In the genomic region with DNA sequence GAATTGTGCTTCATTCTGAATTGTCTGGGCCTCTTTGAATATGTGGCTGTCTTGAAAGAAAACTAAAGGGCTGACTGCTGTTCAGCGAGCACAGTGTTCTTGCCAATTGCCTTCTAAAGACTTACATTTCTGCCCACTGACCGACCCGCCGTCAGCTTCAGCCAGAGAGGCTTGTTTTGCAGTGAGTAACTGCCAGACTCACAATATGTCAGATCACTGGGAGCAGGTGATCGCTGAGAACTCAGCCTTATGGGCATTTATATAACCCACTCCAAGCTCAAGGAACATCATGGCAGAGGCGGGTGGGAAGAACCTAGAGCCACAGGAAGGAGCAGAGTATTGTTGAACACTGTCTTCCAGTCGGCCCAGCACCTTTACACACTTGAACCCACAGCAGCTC, we compare ENCODE assay signal across 19 mouse cellular contexts. TPM values are rescaled to one million over a fixed set of nuclear protein-coding genes. Genes with fewer than 3 reads are reported as not detected.
A peak's percentile ranks its signal among the peaks of the same experiment; 100 is the strongest.
DNase-seq lines count a peak whose midpoint lies in the region; TF ChIP-seq lines count a peak whose summit lies in the region.
"Had no signal": no experiment of that assay in that cellular context is flagged by ENCODE, and none has a peak within 500 bp of the region (broad histone marks: within the 10 kb centered on the region; RNA-seq: fewer than 3 reads in every experiment).

No protein-coding gene starts in this region.

- no peak for TF ChIP-seq POLR2A in cortical plate, adult 2 months (IDR thresholded peaks at IDR 0.05; ENCODE audit: extremely low read depth, insufficient read depth, low read length)

- peaks cover 3% of the 10 kb centered on the region; the same call in 1 of the 2 replicates for H3K4me1 ChIP-seq in cortical plate, adult 2 months (ENCODE audit: control insufficient read depth, insufficient read depth, low read length)
- H3K4me1 ChIP-seq: forebrain, embryonic 15.5 days; heart, embryonic 12.5 days; hindbrain, embryonic 13.5 days; limb, embryonic 15.5 days; midbrain, embryonic 13.5 days; neural tube, embryonic 12.5 days had no signal

- no peak for TF ChIP-seq CTCF in left cerebral cortex, adult 2 months (IDR thresholded peaks at IDR 0.05)
- no peak for TF ChIP-seq CTCF in cortical plate, adult 2 months (IDR thresholded peaks at IDR 0.05; ENCODE audit: extremely low read depth, insufficient read depth, low read length)

- peak overlapping the region; percentile 88 for H3K27ac ChIP-seq in left cerebral cortex, adult 2 months
- H3K27ac ChIP-seq in cortical plate, adult 2 months (ENCODE audit: insufficient read depth, low read length): peak overlapping the region; percentile 78
- H3K27ac ChIP-seq: embryonic facial prominence, embryonic 13.5 days; forebrain, embryonic 15.5 days; hindbrain, embryonic 13.5 days; limb, embryonic 15.5 days; midbrain, embryonic 13.5 days; neural tube, embryonic 12.5 days had no signal

- intact Hi-C loops in left cerebral cortex, adult 2 months (cut with DNase I): loop anchor here (1.0 kb wide), 2 partner anchors 8 to 19 kb away; no protein-coding TSS in a partner anchor
- intact Hi-C loops in left cerebral cortex, postnatal 4 days (cut with DNase I): no loop called here

- no peak overlapping the region for H3K4me3 ChIP-seq in left cerebral cortex, adult 2 months
- H3K4me3 ChIP-seq in cortical plate, adult 2 months (ENCODE audit: insufficient read depth, low read length): no peak overlapping the region
- H3K4me3 ChIP-seq: embryonic facial prominence, embryonic 13.5 days; forebrain, embryonic 15.5 days; heart, embryonic 12.5 days; hindbrain, embryonic 13.5 days; limb, embryonic 15.5 days; midbrain, embryonic 13.5 days; neural tube, embryonic 12.5 days had no signal

- peak; percentile 59 to 69 for DNase-seq in frontal cortex, adult 2 months (ENCODE audit: extremely low spot score in 1 of 2, low spot score in 1 of 2)
- no peak for DNase-seq in frontal cortex, postnatal 14 days (ENCODE audit: low spot score in 2 of 2)
- DNase-seq in left cerebral cortex, adult 2 months (ENCODE audit: extremely low spot score in 1 of 2, low spot score in 2 of 2): peak in 1 of 2 experiments; percentile 42
- DNase-seq in left cerebral cortex, postnatal 4 days: no peak
- DNase-seq in cerebellum, adult 9-10 months: peak; percentile 69
- DNase-seq in kidney, postnatal 36 days: no peak
- DNase-seq: B cell, adult 2 months; heart, postnatal 14 days; kidney, adult 2 months; kidney, postnatal 25 days; lung, postnatal 14 days had no signal

RNA-seq across cellular contexts. Expression of gene Glt8d2, which starts 8.8 kb away (rescaled TPM):
- polyA plus RNA-seq in frontal cortex, adult 2 months (2012; rRNA removed): 11.0 and 11.3 TPM in 2 replicates
- total RNA-seq in left cerebral cortex, adult 2 months (2021): 10 to 100 TPM; 22.4 to 26.6 TPM
- 1 to 10 TPM; 2.0 to 2.4 TPM for total RNA-seq in left cerebral cortex, postnatal 4 days (2021)
- 17.7 and 18.1 TPM in 2 replicates for polyA plus RNA-seq in cortical plate, adult 2 months (2012; rRNA removed)

RNA-seq across cellular contexts. Expression of gene Hcfc2, which starts 14.3 kb away (rescaled TPM):
- 26.4 and 27.3 TPM in 2 replicates for polyA plus RNA-seq in frontal cortex, adult 2 months (2012; rRNA removed)
- total RNA-seq in left cerebral cortex, adult 2 months (2021): 10 to 100 TPM; 45.1 to 47.4 TPM
- total RNA-seq in left cerebral cortex, postnatal 4 days (2021): 10 to 100 TPM; 30.9 to 37.9 TPM
- 33.1 and 33.8 TPM in 2 replicates for polyA plus RNA-seq in cortical plate, adult 2 months (2012; rRNA removed)

RNA-seq across cellular contexts. Expression of gene Tdg, which starts 52.0 kb away (rescaled TPM):
- polyA plus RNA-seq in frontal cortex, adult 2 months (2012; rRNA removed): 59.9 and 61.2 TPM in 2 replicates
- 10 to 100 TPM; 42.7 to 50.2 TPM for total RNA-seq in left cerebral cortex, adult 2 months (2021)
- total RNA-seq in left cerebral cortex, postnatal 4 days (2021): 100 to 1,000 TPM in 1 of 2 experiments, 10 to 100 TPM in 1; 97.7 to 101 TPM
- 54.7 and 61.6 TPM in 2 replicates for polyA plus RNA-seq in cortical plate, adult 2 months (2012; rRNA removed)

RNA-seq across cellular contexts. Expression of gene 1190007I07Rik, which starts 58.6 kb away (rescaled TPM):
- 34.4 TPM in 2 replicates for polyA plus RNA-seq in frontal cortex, adult 2 months (2012; rRNA removed)
- 10 to 100 TPM; 16.6 to 21.0 TPM for total RNA-seq in left cerebral cortex, adult 2 months (2021)
- 10 to 100 TPM; 14.9 to 15.8 TPM for total RNA-seq in left cerebral cortex, postnatal 4 days (2021)
- 32.5 and 33.3 TPM in 2 replicates for polyA plus RNA-seq in cortical plate, adult 2 months (2012; rRNA removed)

Comparison
In these comparisons a context has a peak if more than half of its experiments do, and no peak if none do; other contexts are left out.
1. DNase-seq: peak in frontal cortex, adult 2 months (2 of 2) and cerebellum, adult 9-10 months (single experiment); none in frontal cortex, postnatal 14 days (0 of 2), left cerebral cortex, postnatal 4 days (single experiment) and kidney, postnatal 36 days (0 of 2).
2. RNA of gene Glt8d2, which starts 8.8 kb away (total RNA-seq): 22.4 to 26.6 TPM in left cerebral cortex, adult 2 months; 2.0 to 2.4 TPM in left cerebral cortex, postnatal 4 days; every median in the first group is over 4 times any median in the second.